Comparison of ENCODE assay signal across 12 mouse cellular contexts in the genomic region with DNA sequence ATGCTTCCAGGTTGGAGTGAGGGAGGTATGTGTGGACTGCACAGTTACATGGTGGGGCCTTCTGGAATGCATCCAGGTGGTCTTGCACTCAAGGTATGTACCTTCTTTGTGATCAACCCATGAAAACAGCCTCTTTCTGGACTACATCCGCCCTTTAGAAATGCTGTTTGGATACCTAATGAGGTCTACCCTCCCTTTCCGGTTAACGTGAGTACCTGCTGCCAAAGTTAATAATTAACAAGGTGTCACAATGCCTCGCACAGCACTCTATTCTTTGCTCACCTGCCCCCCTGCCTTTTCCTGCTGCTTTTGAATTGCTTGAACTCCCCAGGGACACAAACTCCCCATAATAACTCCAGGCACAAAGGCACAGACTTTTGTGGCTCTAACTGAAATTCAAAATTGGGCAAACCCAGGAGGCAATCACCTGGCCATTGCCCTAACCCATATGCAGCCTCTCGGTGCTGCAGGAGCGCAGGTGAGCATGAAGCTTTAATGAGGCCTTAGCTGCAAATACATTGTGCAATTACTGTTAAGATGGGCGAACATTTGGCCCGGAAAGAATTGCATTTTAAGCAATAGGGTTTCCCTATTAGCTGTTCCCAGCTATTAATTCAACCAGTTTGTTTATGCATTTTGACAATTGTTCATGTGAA.
DNase-seq lines count a peak whose midpoint lies in the region; ATAC-seq lines count a peak whose summit lies in the region.
"Had no signal": no experiment of that assay in that cellular context is flagged by ENCODE, and none has a peak within 500 bp of the region (broad histone marks: within the 10 kb centered on the region; RNA-seq: fewer than 3 reads in every experiment).

No protein-coding gene starts in this region.

- ATAC-seq in intestine, embryonic 14.5 days (replicated peaks; ENCODE audit: low FRiP score, low TSS enrichment, low read depth) = peak; percentile 88
- no peak for ATAC-seq in inflammation-experienced regulatory T-cells, adult 6 months

- no peaks in the 10 kb centered on the region for H3K36me3 ChIP-seq in intestine, embryonic 14.5 days (ENCODE audit: control insufficient read depth, insufficient read depth, low read length)
- H3K36me3 ChIP-seq: heart, embryonic 12.5 days had no signal

- H3K9ac ChIP-seq in intestine, embryonic 14.5 days (ENCODE audit: low read length) = no peak overlapping the region
- H3K9ac ChIP-seq: heart, embryonic 12.5 days had no signal

- H3K4me1 ChIP-seq in intestine, embryonic 14.5 days (replicated peaks; ENCODE audit: control insufficient read depth, insufficient read depth, low read length) = peaks cover 13% of the 10 kb centered on the region

- no peak overlapping the region for H3K4me2 ChIP-seq in intestine, embryonic 14.5 days (ENCODE audit: low read length)
- H3K4me2 ChIP-seq: heart, embryonic 12.5 days had no signal

- DNase-seq in ZHBTc4 (ENCODE audit: low read depth, low spot score) = peak; percentile 17
- DNase-seq in intestine, embryonic 14.5 days (ENCODE audit: low spot score) = peak; percentile 65
- DNase-seq in kidney, postnatal 14 days = peak; percentile 44
- DNase-seq in lung, postnatal 36 days = peak; percentile 39
- no peak for DNase-seq in thymus, postnatal 25 days
- no peak for DNase-seq in embryo, embryonic 10.5 days (ENCODE audit: low spot score)
- DNase-seq: adrenal gland, postnatal 25 days; layer of hippocampus, adult 9-11 months; thymus, postnatal 14 days had no signal

- no peaks in the 10 kb centered on the region for H3K9me3 ChIP-seq in intestine, embryonic 14.5 days (ENCODE audit: control insufficient read depth, low read length)
- H3K9me3 ChIP-seq: heart, embryonic 12.5 days; megakaryocyte, embryonic 14.5 days had no signal

- H3K27ac ChIP-seq in intestine, embryonic 14.5 days (ENCODE audit: low read depth) = no peak overlapping the region

- H3K4me3 ChIP-seq in intestine, embryonic 14.5 days (ENCODE audit: low read depth, low read length) = no peak overlapping the region
- H3K4me3 ChIP-seq: heart, embryonic 12.5 days; megakaryocyte, embryonic 14.5 days had no signal

- WGBS in intestine, embryonic 14.5 days = 56% methylated on average over 8 of the region's 8 CpGs

- H3K27me3 ChIP-seq in intestine, embryonic 14.5 days (replicated peaks; ENCODE audit: control insufficient read depth, insufficient read depth, low read length) = no peaks in the 10 kb centered on the region
- H3K27me3 ChIP-seq: heart, embryonic 12.5 days had no signal

Comparison
In these comparisons a context has a peak if more than half of its experiments do, and no peak if none do; other contexts are left out.
1. DNase-seq: peak in ZHBTc4 (single experiment), intestine, embryonic 14.5 days (single experiment), kidney, postnatal 14 days (single experiment) and lung, postnatal 36 days (single experiment); none in thymus, postnatal 25 days (single experiment) and embryo, embryonic 10.5 days (single experiment).